Mouse (Mus musculus) cerebellum, adult 2 months (tissue): ENCODE measurements around the gene Tnks2. TPM values are rescaled to one million over a fixed set of nuclear protein-coding genes. Genes with fewer than 3 reads are reported as not detected.

Experiments used
- DNase-seq, 2 experiments: peaks; one replicate each; pipeline ENCODE4 v3.0.0; 2021
- H3K27ac ChIP-seq: fragments of 200-500 bp; 2 replicates; pipeline ENCODE4 v1.5.1; 2012; ENCODE audit warnings: low read length, control low read depth, inconsistent platforms; ENCODE audit not compliant: insufficient read depth
- H3K27me3 ChIP-seq: fragments of 200-500 bp; 2 replicates; pipeline ENCODE4 v1.6.1; 2012; ENCODE audit warnings: inconsistent platforms, mild to moderate bottlenecking, low read length, moderate library complexity; ENCODE audit not compliant: control insufficient read depth, insufficient read depth
- H3K4me1 ChIP-seq: fragments of 200-500 bp; 2 replicates; pipeline ENCODE4 v1.6.1; 2011; ENCODE audit warnings: low read length; ENCODE audit not compliant: control insufficient read depth, insufficient read depth
- H3K4me3 ChIP-seq: fragments of 200-500 bp; replicated peaks from 2 replicates; pipeline ENCODE3; 2011; ENCODE audit warnings: mild to moderate bottlenecking, low read depth, low read length, control low read depth; ENCODE audit not compliant: insufficient read depth
- CTCF ChIP-seq: fragments of 200-500 bp; IDR thresholded peaks from 2 replicates; pipeline ENCODE4 v1.5.1; 2011; ENCODE audit warnings: low read depth, mild to moderate bottlenecking, control low read depth, low read length, moderate library complexity, borderline replicate concordance; ENCODE audit not compliant: insufficient read depth
- POLR2A ChIP-seq: fragments of 200-500 bp; IDR thresholded peaks from 2 replicates; pipeline ENCODE4 v1.6.1; 2011; ENCODE audit warnings: low read length, control low read depth, borderline replicate concordance; ENCODE audit not compliant: insufficient read depth
- WGBS: fragments of 180-500 bp; shearing (Covaris S2); methylation state at CpG from one replicate; pipeline ENCODE4 v1.1.7; 2018; 5-methylcytosine and 5-hydroxymethylcytosine counted together
- polyA plus RNA-seq: library from polyadenylated mRNA; depleted of rRNA; stranded (reverse); fragments of >200 nt; gene quantifications from 2 replicates; pipeline ENCODE4 v1.2.3, GENCODE M21; 2012

Gene Tnks2
- polyA plus RNA-seq, 1 experiment = 52.8 TPM

GRCm38 (mm10) chr19:36922936-36923335 is 88.9 kb downstream of the Tnks2 start:
- Histone ChIP-seq H3K4me3 (no peak overlapping the region), H3K27me3 (no peaks in the 10 kb centered on the region), H3K27ac (no peak overlapping the region), H3K4me1 (no peaks in the 10 kb centered on the region; the same call in 1 of the 2 replicates)
- WGBS = 75% methylated on average over 3 of the region's 3 CpGs
- DNase-seq = no peak
- no peak for TF ChIP-seq POLR2A
- TF ChIP-seq CTCF = no peak

- Histone ChIP-seq H3K4me1 (no peaks in the 10 kb centered on the region; the same call in 1 of the 2 replicates), H3K4me3 (peak within 1 kb of the TSS; percentile 59), H3K27me3 (no peaks in the 10 kb centered on the region), H3K27ac (peak within 1 kb of the TSS; percentile 88)
- TF ChIP-seq POLR2A (0 out of 2 replicates have a peak, but pooled peaks have one; percentile 85), CTCF (no peak)
- peak; percentile 88 for DNase-seq
- under 1% methylated on average over 98 of the region's 98 CpGs for WGBS
Observed at GRCm38 (mm10) chr19:36925671-36926552, 91.9 kb downstream of the Tnks2 start, which contains the start of gene Btaf1. TSS of gene Btaf1 (plus strand) at chr19:36926079.

- Histone ChIP-seq H3K27ac (peak overlapping the region; percentile 88; the same call in 1 of the 2 replicates), H3K4me1 (no peaks in the 10 kb centered on the region; the same call in 1 of the 2 replicates), H3K27me3 (no peaks in the 10 kb centered on the region), H3K4me3 (peak overlapping the region; percentile 59)
- 1% methylated on average over 26 of the region's 26 CpGs for WGBS
- no peak for DNase-seq
- TF ChIP-seq CTCF (no peak), POLR2A (no peak)
Observed at GRCm38 (mm10) chr19:36926553-36927236, 92.7 kb downstream of the Tnks2 start.

GRCm38 (mm10) chr19:36927800-36928361 is 93.8 kb downstream of the Tnks2 start:
- 82% methylated on average over 6 of the region's 6 CpGs for WGBS
- H3K4me3 ChIP-seq = no peak overlapping the region
- no peaks in the 10 kb centered on the region; the same call in 1 of the 2 replicates for H3K4me1 ChIP-seq
- H3K27ac ChIP-seq = no peak overlapping the region
- DNase-seq = no peak
- TF ChIP-seq CTCF (no peak), POLR2A (no peak)
- no peaks in the 10 kb centered on the region for H3K27me3 ChIP-seq

GRCm38 (mm10) chr19:36929816-36930215 is 95.8 kb downstream of the Tnks2 start:
- H3K4me1 ChIP-seq = no peaks in the 10 kb centered on the region; the same call in 1 of the 2 replicates
- H3K27me3 ChIP-seq = no peaks in the 10 kb centered on the region
- no peak for DNase-seq
- no peak overlapping the region for H3K4me3 ChIP-seq
- H3K27ac ChIP-seq = no peak overlapping the region
- no peak for TF ChIP-seq CTCF
- TF ChIP-seq POLR2A = no peak

GRCm38 (mm10) chr19:36932097-36932496 is 98.1 kb downstream of the Tnks2 start:
- DNase-seq = no peak
- no peak overlapping the region for H3K4me3 ChIP-seq
- TF ChIP-seq CTCF (no peak), POLR2A (no peak)
- H3K27ac ChIP-seq = no peak overlapping the region
- H3K27me3 ChIP-seq = no peaks in the 10 kb centered on the region
- H3K4me1 ChIP-seq = no peaks in the 10 kb centered on the region; the same call in 1 of the 2 replicates

- H3K4me3 ChIP-seq = no peak overlapping the region
- WGBS = 87% methylated on average over 2 of the region's 2 CpGs
- TF ChIP-seq POLR2A (no peak), CTCF (no peak)
- H3K4me1 ChIP-seq = no peaks in the 10 kb centered on the region
- no peak overlapping the region for H3K27ac ChIP-seq
- no peaks in the 10 kb centered on the region for H3K27me3 ChIP-seq
- no peak for DNase-seq
Observed at GRCm38 (mm10) chr19:36932613-36933012, 98.6 kb downstream of the Tnks2 start.

- TF ChIP-seq POLR2A (no peak), CTCF (no peak)
- DNase-seq = no peak
- 92% methylated on average over 4 of the region's 4 CpGs for WGBS
Observed at GRCm38 (mm10) chr19:36936285-36936684, 102.3 kb downstream of the Tnks2 start.

More at GRCm38 (mm10) chr19:36936285-36936684, 102.3 kb downstream of the Tnks2 start:
- Histone ChIP-seq H3K27me3 (no peaks in the 10 kb centered on the region), H3K4me1 (no peaks in the 10 kb centered on the region), H3K27ac (no peak overlapping the region), H3K4me3 (no peak overlapping the region)
